17 mouse cellular contexts compared by ENCODE assay signal in the genomic region with DNA sequence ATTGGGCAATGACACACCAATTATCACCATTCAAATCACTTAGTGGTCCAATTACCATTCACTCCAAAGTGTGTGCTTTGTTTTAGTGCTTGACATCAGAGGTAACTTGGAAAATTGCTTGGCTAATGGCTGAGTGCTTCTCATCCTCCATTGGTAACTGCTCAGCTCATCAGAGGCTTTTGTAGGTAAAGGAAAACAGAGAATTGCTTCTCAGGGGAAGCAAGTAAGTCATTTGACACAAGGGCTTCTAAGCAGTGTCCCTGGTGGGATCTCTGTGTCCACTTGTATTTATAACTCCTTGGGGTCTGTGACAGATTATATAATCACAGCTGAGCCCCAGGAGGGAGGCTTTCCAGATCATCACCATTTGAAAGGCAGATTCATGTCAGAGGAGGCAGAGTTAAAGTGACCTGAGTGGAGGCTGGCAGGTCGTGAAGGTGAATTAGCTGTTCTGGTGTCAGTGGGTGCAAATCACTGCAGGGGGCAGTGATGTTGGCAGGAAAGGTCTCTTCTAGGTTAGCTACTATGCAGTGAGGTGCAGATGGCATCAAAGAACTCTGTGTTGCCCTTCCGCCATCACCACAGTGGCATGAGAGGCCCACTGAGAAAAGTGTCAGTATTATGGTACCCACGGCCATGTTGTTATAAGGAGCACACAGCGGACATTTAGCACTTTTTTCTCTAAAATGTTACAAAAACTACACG.
A peak's percentile ranks its signal among the peaks of the same experiment; 100 is the strongest.
DNase-seq lines count a peak whose midpoint lies in the region; ATAC-seq lines count a peak whose summit lies in the region.
"Had no signal": no experiment of that assay in that cellular context is flagged by ENCODE, and none has a peak within 500 bp of the region (broad histone marks: within the 10 kb centered on the region; RNA-seq: fewer than 3 reads in every experiment).

No protein-coding gene starts in this region.

- WGBS in forebrain, embryonic 14.5 days, result 73% methylated on average over 5 of the region's 5 CpGs
- WGBS in forebrain, embryonic 15.5 days, result 69% methylated on average over 5 of the region's 5 CpGs
- WGBS in neural tube, embryonic 12.5 days, result 52% methylated on average over 5 of the region's 5 CpGs
- WGBS in midbrain, embryonic 13.5 days, result 66% methylated on average over 5 of the region's 5 CpGs
- WGBS in kidney, embryonic 14.5 days, result 52% methylated on average over 5 of the region's 5 CpGs

- no peak overlapping the region for H3K4me3 ChIP-seq in forebrain, embryonic 14.5 days (ENCODE audit: low read depth, low read length)
- no peak overlapping the region for H3K4me3 ChIP-seq in forebrain, embryonic 15.5 days
- H3K4me3 ChIP-seq in neural tube, embryonic 12.5 days, result no peak overlapping the region
- H3K4me3 ChIP-seq in midbrain, embryonic 13.5 days (replicated peaks), result no peak overlapping the region
- no peak overlapping the region for H3K4me3 ChIP-seq in kidney, embryonic 14.5 days (ENCODE audit: low read length)
- H3K4me3 ChIP-seq: limb, embryonic 15.5 days had no signal

- H3K9me3 ChIP-seq in forebrain, embryonic 14.5 days (replicated peaks; ENCODE audit: control insufficient read depth, low read length), result no peaks in the 10 kb centered on the region
- no peaks in the 10 kb centered on the region for H3K9me3 ChIP-seq in forebrain, embryonic 15.5 days
- no peaks in the 10 kb centered on the region for H3K9me3 ChIP-seq in neural tube, embryonic 12.5 days
- no peaks in the 10 kb centered on the region for H3K9me3 ChIP-seq in midbrain, embryonic 13.5 days
- no peaks in the 10 kb centered on the region for H3K9me3 ChIP-seq in kidney, embryonic 14.5 days (ENCODE audit: control insufficient read depth, low read length)
- H3K9me3 ChIP-seq: limb, embryonic 15.5 days had no signal

- ATAC-seq in forebrain, embryonic 14.5 days, result peak; percentile 54; the same call in 1 of the 2 replicates
- ATAC-seq in forebrain, embryonic 15.5 days (replicated peaks), result no peak
- peak; percentile 29; the same call in 1 of the 2 replicates for ATAC-seq in neural tube, embryonic 12.5 days (ENCODE audit: low FRiP score, low read depth)
- peak; percentile 51; the same call in 1 of the 2 replicates for ATAC-seq in midbrain, embryonic 13.5 days
- no peak for ATAC-seq in kidney, embryonic 14.5 days (ENCODE audit: low FRiP score, low TSS enrichment)
- ATAC-seq: inflammation-experienced regulatory T-cells, adult 6 months had no signal

- peak; percentile 13 for DNase-seq in forebrain, embryonic 14.5 days (ENCODE audit: low spot score)
- DNase-seq in neural tube, embryonic 10.5 days (ENCODE audit: extremely low spot score, low spot score), result no peak
- no peak for DNase-seq in left cerebral cortex, adult 18-20 months (ENCODE audit: low spot score in 2 of 2)
- DNase-seq: cerebellum, adult 11-12 months; gastrocnemius, postnatal 14 days; heart, postnatal 10 days; kidney, adult 9 months; kidney, postnatal 4 days; lung, postnatal 10 days; right cerebral cortex, postnatal 4 days; thymus, postnatal 36 days had no signal

- no peak overlapping the region for H3K4me2 ChIP-seq in forebrain, embryonic 14.5 days (ENCODE audit: low read length)
- no peak overlapping the region for H3K4me2 ChIP-seq in forebrain, embryonic 15.5 days (replicated peaks)
- H3K4me2 ChIP-seq in neural tube, embryonic 12.5 days (replicated peaks), result no peak overlapping the region
- H3K4me2 ChIP-seq in midbrain, embryonic 13.5 days (replicated peaks), result no peak overlapping the region
- H3K4me2 ChIP-seq in kidney, embryonic 14.5 days (replicated peaks; ENCODE audit: low read depth, low read length), result no peak overlapping the region
- H3K4me2 ChIP-seq: limb, embryonic 15.5 days had no signal

- H3K4me1 ChIP-seq in forebrain, embryonic 14.5 days (ENCODE audit: control insufficient read depth, insufficient read depth, low read length), result no peaks in the 10 kb centered on the region; the same call in 1 of the 2 replicates
- 0 out of 2 replicates have a peak, but pooled peaks cover 3% of the 10 kb centered on the region for H3K4me1 ChIP-seq in forebrain, embryonic 15.5 days
- H3K4me1 ChIP-seq in neural tube, embryonic 12.5 days, result no peaks in the 10 kb centered on the region
- H3K4me1 ChIP-seq in midbrain, embryonic 13.5 days (replicated peaks), result no peaks in the 10 kb centered on the region
- no peaks in the 10 kb centered on the region for H3K4me1 ChIP-seq in kidney, embryonic 14.5 days (ENCODE audit: control insufficient read depth, insufficient read depth, low read length)
- H3K4me1 ChIP-seq: limb, embryonic 15.5 days had no signal

- H3K9ac ChIP-seq in forebrain, embryonic 14.5 days (ENCODE audit: low read length), result no peak overlapping the region
- no peak overlapping the region for H3K9ac ChIP-seq in forebrain, embryonic 15.5 days (replicated peaks)
- H3K9ac ChIP-seq in neural tube, embryonic 12.5 days, result no peak overlapping the region
- H3K9ac ChIP-seq in midbrain, embryonic 13.5 days (replicated peaks), result no peak overlapping the region
- no peak overlapping the region for H3K9ac ChIP-seq in kidney, embryonic 14.5 days (ENCODE audit: low read depth, low read length)
- H3K9ac ChIP-seq: limb, embryonic 15.5 days had no signal

- 0 out of 2 replicates have a peak overlapping the region, but pooled peaks have one; percentile 39 for H3K27ac ChIP-seq in forebrain, embryonic 14.5 days (ENCODE audit: low read depth, low read length)
- H3K27ac ChIP-seq in forebrain, embryonic 15.5 days (replicated peaks), result no peak overlapping the region
- H3K27ac ChIP-seq in neural tube, embryonic 12.5 days, result no peak overlapping the region
- H3K27ac ChIP-seq in midbrain, embryonic 13.5 days, result peak overlapping the region; percentile 16; the same call in 1 of the 2 replicates
- no peak overlapping the region for H3K27ac ChIP-seq in kidney, embryonic 14.5 days (ENCODE audit: low read depth, low read length)
- H3K27ac ChIP-seq: limb, embryonic 15.5 days had no signal

- H3K27me3 ChIP-seq in forebrain, embryonic 14.5 days (replicated peaks; ENCODE audit: control insufficient read depth, insufficient read depth, low read length), result no peaks in the 10 kb centered on the region
- H3K27me3 ChIP-seq in forebrain, embryonic 15.5 days, result no peaks in the 10 kb centered on the region
- H3K27me3 ChIP-seq in neural tube, embryonic 12.5 days (replicated peaks), result no peaks in the 10 kb centered on the region
- H3K27me3 ChIP-seq in midbrain, embryonic 13.5 days, result no peaks in the 10 kb centered on the region
- no peaks in the 10 kb centered on the region for H3K27me3 ChIP-seq in kidney, embryonic 14.5 days (ENCODE audit: control insufficient read depth, insufficient read depth, low read length)
- H3K27me3 ChIP-seq: limb, embryonic 15.5 days had no signal

- no peaks in the 10 kb centered on the region for H3K36me3 ChIP-seq in forebrain, embryonic 14.5 days (ENCODE audit: control insufficient read depth, insufficient read depth, low read length)
- no peaks in the 10 kb centered on the region for H3K36me3 ChIP-seq in forebrain, embryonic 15.5 days
- no peaks in the 10 kb centered on the region for H3K36me3 ChIP-seq in neural tube, embryonic 12.5 days
- H3K36me3 ChIP-seq in midbrain, embryonic 13.5 days, result no peaks in the 10 kb centered on the region
- no peaks in the 10 kb centered on the region for H3K36me3 ChIP-seq in kidney, embryonic 14.5 days (ENCODE audit: control insufficient read depth, insufficient read depth, low read length)
- H3K36me3 ChIP-seq: limb, embryonic 15.5 days had no signal

Comparison
In these comparisons a context has a peak if more than half of its experiments do, and no peak if none do; other contexts are left out.
1. ATAC-seq: peak in forebrain, embryonic 14.5 days (single experiment), neural tube, embryonic 12.5 days (single experiment) and midbrain, embryonic 13.5 days (single experiment); none in forebrain, embryonic 15.5 days (single experiment) and kidney, embryonic 14.5 days (single experiment).
2. H3K27ac ChIP-seq: peak in forebrain, embryonic 14.5 days (single experiment) and midbrain, embryonic 13.5 days (single experiment); none in forebrain, embryonic 15.5 days (single experiment), neural tube, embryonic 12.5 days (single experiment) and kidney, embryonic 14.5 days (single experiment).